Mouse (Mus musculus) heart, embryonic 16.5 days (tissue): Measurements from ENCODE around the gene Fcho2. TPM values are rescaled to one million over a fixed set of nuclear protein-coding genes. Genes with fewer than 3 reads are reported as not detected.
A peak's percentile ranks its signal among the peaks of the same experiment; 100 is the strongest.

Source experiments
- ATAC-seq: fragments of 200-750 bp; cut with Nextera tagmentation; replicated peaks from 2 replicates; pipeline ENCODE4 v1.8.0; 2017; ENCODE audit warnings: moderate number of reproducible peaks; ENCODE audit not compliant: insufficient read depth, low FRiP score; ENCODE audit errors: extremely low read depth
- H3K27ac ChIP-seq: fragments of 300-500 bp; sonication (generic); 2 replicates; pipeline ENCODE4 v1.5.1; 2014; ENCODE audit warnings: mild to moderate bottlenecking, low read length, control low read depth, moderate library complexity
- H3K27me3 ChIP-seq: fragments of 300-500 bp; sonication (generic); 2 replicates; pipeline ENCODE4 v1.6.1; 2014; ENCODE audit warnings: low read length, mixed read lengths; ENCODE audit not compliant: control insufficient read depth, insufficient read depth
- H3K36me3 ChIP-seq: fragments of 300-500 bp; sonication (generic); 2 replicates; pipeline ENCODE4 v1.6.1; 2014; ENCODE audit not compliant: control insufficient read depth, insufficient read depth
- H3K4me1 ChIP-seq: fragments of 300-500 bp; sonication (generic); 2 replicates; pipeline ENCODE4 v1.6.1; 2014; ENCODE audit warnings: low read length, mixed read lengths; ENCODE audit not compliant: control insufficient read depth, insufficient read depth
- H3K4me2 ChIP-seq: fragments of 300-500 bp; sonication (generic); 2 replicates; pipeline ENCODE4 v1.6.1; 2014; ENCODE audit warnings: low read depth, mild to moderate bottlenecking, control low read depth, low read length
- H3K4me3 ChIP-seq: fragments of 300-500 bp; sonication (generic); 2 replicates; pipeline ENCODE4 v1.5.1; 2014; ENCODE audit warnings: mild to moderate bottlenecking, control low read depth, low read length
- H3K9ac ChIP-seq: fragments of 300-500 bp; sonication (generic); 2 replicates; pipeline ENCODE4 v1.6.1; 2014; ENCODE audit warnings: low read length, control low read depth
- H3K9me3 ChIP-seq: fragments of 300-500 bp; sonication (generic); replicated peaks from 2 replicates; pipeline ENCODE4 v1.6.1; 2016; ENCODE audit warnings: low read length; ENCODE audit not compliant: control insufficient read depth
- WGBS: fragments of 180-500 bp; shearing (Covaris S2); extraction: QIAGEN DNeasy Blood & Tissue Kit; methylation state at CpG from one replicate; pipeline ENCODE4 v1.1.7; 2014; 5-methylcytosine and 5-hydroxymethylcytosine counted together
- polyA plus RNA-seq: library from polyadenylated mRNA; unstranded; fragments of >200 nt; fragmentation: Nextera tagmentation; extraction: Ambion mirVana; gene quantifications from 2 replicates; pipeline ENCODE4 v1.2.1, GENCODE M21; 2015

Gene Fcho2
- polyA plus RNA-seq, 1 experiment from 2014 or later = 28.2 TPM

DNA sequence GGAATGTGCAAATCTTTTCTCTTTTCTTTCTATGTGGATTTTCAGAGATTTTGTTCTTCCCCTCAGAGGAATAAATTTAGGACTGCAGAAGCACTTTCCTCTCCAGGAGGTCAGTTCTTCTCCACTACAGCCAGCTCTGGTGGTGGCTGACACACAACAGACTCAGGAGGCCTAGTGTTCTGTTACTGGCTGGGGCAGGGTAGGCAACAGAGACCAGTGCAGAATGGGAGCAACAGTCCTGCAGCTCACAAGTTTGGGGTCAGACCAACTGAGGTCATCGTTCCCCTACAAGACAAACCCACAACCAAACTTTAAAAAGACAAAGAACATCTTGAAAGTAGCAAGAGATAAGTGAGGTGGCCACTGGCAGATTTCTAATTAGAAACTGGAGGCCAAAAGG lies 104.6 kb downstream of the Fcho2 start:
- Histone ChIP-seq H3K27ac (no peak overlapping the region), H3K27me3 (no peaks in the 10 kb centered on the region), H3K4me2 (no peak overlapping the region), H3K9ac (no peak overlapping the region), H3K4me3 (no peak overlapping the region), H3K36me3 (0 out of 2 replicates have a peak, but pooled peaks cover 2% of the 10 kb centered on the region), H3K4me1 (no peaks in the 10 kb centered on the region), H3K9me3 (peaks cover 3% of the 10 kb centered on the region)
- 83% methylated on average over 1 of the region's 1 CpGs for WGBS
- no peak for ATAC-seq

DNA sequence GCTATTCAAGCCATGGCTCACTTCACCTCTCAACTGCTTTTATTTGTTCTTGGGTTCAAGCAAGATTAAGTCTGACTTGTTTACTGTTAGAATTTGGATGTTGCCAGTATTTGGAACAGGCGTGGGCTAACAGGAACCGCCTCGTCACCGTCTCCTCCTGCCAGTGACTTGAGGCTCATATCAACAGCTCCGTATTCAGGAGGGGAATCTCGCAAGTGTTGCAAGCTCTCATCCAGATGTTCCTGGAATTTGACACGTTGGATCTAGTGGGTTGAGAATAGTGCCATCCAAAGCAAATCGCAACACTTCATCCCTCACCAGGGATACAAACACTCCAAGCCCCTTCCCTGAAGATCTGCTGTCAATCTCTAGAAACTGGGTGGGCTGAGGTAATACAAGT lies 105.0 kb downstream of the Fcho2 start:
- H3K4me3 ChIP-seq = no peak overlapping the region
- H3K4me1 ChIP-seq = no peaks in the 10 kb centered on the region
- WGBS = 52% methylated on average over 8 of the region's 8 CpGs
- no peak for ATAC-seq
- no peak overlapping the region for H3K27ac ChIP-seq
- no peaks in the 10 kb centered on the region for H3K27me3 ChIP-seq
- peaks cover 3% of the 10 kb centered on the region for H3K9me3 ChIP-seq
- no peak overlapping the region for H3K9ac ChIP-seq
- 0 out of 2 replicates have a peak, but pooled peaks cover 2% of the 10 kb centered on the region for H3K36me3 ChIP-seq
- no peak overlapping the region for H3K4me2 ChIP-seq

DNA sequence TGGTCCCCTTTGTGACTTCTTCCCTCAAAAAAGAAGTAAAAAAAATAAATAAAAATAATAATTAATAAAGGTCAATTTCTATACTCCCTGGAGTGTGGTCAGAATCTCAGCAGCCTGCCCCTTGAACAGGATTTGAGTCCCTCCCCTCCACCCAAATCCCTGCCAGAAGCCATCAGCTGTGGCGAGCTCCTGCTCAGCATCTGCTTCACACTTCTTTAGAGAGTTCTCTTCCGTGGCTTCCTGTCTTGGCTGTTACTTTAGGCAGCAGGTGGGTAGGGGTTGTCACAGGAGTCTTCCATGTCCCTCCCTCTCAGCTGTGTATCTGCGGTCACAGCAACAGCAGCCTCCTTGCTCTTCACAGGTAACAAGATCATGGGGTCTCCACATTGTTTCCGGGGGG lies 109.7 kb downstream of the Fcho2 start:
- Histone ChIP-seq H3K36me3 (no peaks in the 10 kb centered on the region), H3K9me3 (peaks cover 3% of the 10 kb centered on the region), H3K27me3 (no peaks in the 10 kb centered on the region), H3K4me1 (peaks cover 4% of the 10 kb centered on the region; the same call in 1 of the 2 replicates), H3K27ac (no peak overlapping the region), H3K4me2 (no peak overlapping the region), H3K4me3 (no peak overlapping the region), H3K9ac (no peak overlapping the region)
- 66% methylated on average over 4 of the region's 4 CpGs for WGBS
- no peak for ATAC-seq

DNA sequence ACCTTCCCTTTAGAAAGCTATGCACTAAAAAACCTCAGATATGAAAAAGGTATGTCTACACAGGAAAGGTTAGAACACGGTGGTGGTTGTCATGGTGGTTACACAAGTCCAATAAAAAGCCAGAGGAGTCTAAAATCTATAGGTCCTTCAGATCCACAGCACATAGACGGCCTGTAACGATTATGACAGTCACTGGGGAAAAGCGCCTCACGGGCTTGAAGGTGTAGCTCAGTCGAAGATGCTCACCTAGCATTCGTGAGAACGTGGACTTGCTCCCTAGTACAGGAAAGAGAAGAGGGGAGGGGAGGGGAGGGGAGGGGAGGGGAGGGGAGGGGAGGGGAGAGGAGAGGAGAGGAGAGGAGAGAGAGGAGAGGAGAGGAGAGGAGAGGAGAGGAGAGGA lies 111.5 kb downstream of the Fcho2 start:
- H3K4me3 ChIP-seq = no peak overlapping the region
- no peak overlapping the region for H3K27ac ChIP-seq
- no peak overlapping the region for H3K9ac ChIP-seq
- H3K4me1 ChIP-seq = peaks cover 16% of the 10 kb centered on the region
- H3K9me3 ChIP-seq = peaks cover 3% of the 10 kb centered on the region
- no peak for ATAC-seq
- H3K36me3 ChIP-seq = no peaks in the 10 kb centered on the region
- WGBS = 76% methylated on average over 8 of the region's 8 CpGs
- no peak overlapping the region for H3K4me2 ChIP-seq
- H3K27me3 ChIP-seq = no peaks in the 10 kb centered on the region

DNA sequence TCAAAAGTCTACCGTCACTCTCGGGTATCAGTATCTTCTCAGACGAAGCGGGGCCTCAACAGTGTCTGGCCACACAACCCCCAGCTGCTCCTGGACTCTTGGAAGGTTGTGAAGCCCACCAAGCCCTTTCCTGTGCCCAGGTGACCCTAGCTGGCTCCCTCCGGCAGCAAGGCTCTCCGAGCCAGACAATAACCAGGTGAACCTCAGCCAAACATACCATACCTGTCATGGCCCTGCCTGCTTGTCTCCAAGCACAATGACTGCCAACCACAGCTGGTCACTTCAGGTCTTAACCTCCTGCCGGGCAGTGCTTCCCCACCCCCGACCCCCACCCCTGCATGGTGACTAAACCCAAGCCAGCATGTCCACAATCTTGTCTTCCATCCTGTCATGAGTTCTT lies 112.9 kb downstream of the Fcho2 start:
- Histone ChIP-seq H3K4me2 (no peak overlapping the region), H3K4me1 (peaks cover 16% of the 10 kb centered on the region), H3K9ac (no peak overlapping the region), H3K27me3 (no peaks in the 10 kb centered on the region), H3K36me3 (no peaks in the 10 kb centered on the region), H3K27ac (no peak overlapping the region), H3K4me3 (no peak overlapping the region), H3K9me3 (no peaks in the 10 kb centered on the region)
- 83% methylated on average over 8 of the region's 8 CpGs for WGBS
- ATAC-seq = no peak

DNA sequence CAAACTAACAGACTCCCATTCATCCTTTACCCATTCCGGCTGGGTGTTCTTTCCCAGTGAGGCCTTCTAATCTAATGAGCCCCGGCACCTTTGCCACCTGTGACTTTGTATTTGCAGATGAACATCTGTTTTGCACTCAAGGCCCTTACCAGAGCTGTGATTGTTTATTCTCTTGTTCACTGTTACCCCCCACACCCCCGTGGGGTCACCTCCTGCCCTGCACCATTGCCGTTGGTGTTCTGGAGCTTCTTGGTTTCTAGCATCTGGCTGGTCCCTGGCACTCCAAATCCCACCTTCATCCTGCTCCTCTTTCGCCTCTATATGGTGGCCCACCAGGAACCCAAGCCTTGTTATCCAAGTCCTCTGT lies 114.0 kb downstream of the Fcho2 start:
- no peaks in the 10 kb centered on the region for H3K27me3 ChIP-seq
- no peak overlapping the region for H3K9ac ChIP-seq
- peaks cover 16% of the 10 kb centered on the region for H3K4me1 ChIP-seq
- WGBS = 85% methylated on average over 5 of the region's 5 CpGs
- H3K36me3 ChIP-seq = no peaks in the 10 kb centered on the region
- ATAC-seq = no peak
- no peak overlapping the region for H3K4me3 ChIP-seq
- H3K9me3 ChIP-seq = no peaks in the 10 kb centered on the region
- no peak overlapping the region for H3K27ac ChIP-seq
- no peak overlapping the region for H3K4me2 ChIP-seq

DNA sequence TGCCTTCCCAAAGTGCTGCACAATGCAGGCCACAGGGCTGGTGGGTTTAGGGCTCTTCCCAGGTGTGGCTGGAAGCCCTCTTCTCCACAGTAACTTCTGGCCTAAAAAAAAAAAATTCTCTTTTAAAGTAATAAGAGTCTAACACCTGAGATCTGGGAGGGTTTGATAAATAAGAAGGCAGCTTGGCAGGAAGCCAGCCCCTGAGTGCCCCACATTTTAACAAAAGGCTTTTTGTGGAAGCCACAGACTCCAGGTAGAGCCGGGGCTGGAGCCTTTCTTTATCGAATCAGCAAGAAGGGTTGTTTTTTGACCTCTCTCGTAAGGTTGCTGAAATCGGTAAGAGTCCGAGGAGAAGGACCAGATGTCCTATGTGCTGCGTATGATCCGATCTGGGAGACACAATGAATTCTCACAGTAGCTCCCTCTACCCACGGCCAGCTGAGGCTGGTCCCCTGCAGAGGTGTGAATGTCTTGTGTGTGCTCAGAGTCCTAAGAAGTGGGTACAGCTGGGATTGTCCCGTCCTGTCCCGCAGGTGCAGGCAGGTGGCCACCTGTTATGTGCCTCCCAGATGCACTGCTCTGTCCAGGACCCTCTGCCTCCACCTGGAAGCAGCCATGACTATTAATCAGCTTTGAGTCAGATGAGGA lies 114.5 kb downstream of the Fcho2 start:
- no peak overlapping the region for H3K4me2 ChIP-seq
- no peak overlapping the region for H3K27ac ChIP-seq
- H3K36me3 ChIP-seq = no peaks in the 10 kb centered on the region
- H3K27me3 ChIP-seq = peaks cover 2% of the 10 kb centered on the region; the same call in 1 of the 2 replicates
- no peaks in the 10 kb centered on the region for H3K9me3 ChIP-seq
- WGBS = 46% methylated on average over 10 of the region's 10 CpGs
- ATAC-seq = no peak
- H3K4me1 ChIP-seq = peaks cover 19% of the 10 kb centered on the region
- no peak overlapping the region for H3K4me3 ChIP-seq
- no peak overlapping the region for H3K9ac ChIP-seq

DNA sequence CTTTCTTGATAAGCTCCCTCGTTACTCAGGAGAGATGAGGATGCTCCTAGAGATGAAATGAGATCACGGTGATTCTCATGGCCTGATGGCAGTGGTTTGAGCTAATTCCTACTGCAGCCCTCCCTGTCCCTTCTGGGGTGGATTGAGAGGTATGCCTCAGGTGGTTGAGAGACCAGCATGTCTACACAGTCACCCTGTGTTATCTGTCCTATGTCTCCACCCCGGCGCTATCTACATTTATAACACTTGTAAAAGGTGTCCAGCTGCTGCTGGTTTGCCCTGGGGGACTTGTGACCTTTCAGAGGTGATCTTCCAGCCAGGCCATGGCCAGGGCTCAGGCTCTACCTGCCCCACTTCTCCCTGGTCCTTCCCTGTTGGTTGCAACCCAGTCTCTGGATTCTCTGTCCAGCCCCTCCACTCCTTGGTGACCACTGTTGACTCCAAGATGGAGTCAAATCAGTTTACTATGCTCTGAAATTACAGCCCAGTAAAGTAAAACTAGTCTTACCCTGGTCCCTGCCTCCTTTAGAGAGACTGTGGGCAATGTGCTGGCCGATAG lies 115.2 kb downstream of the Fcho2 start:
- H3K4me2 ChIP-seq = no peak overlapping the region
- H3K9me3 ChIP-seq = no peaks in the 10 kb centered on the region
- WGBS = 53% methylated on average over 5 of the region's 5 CpGs
- ATAC-seq = no peak
- H3K9ac ChIP-seq = no peak overlapping the region
- no peak overlapping the region for H3K4me3 ChIP-seq
- H3K27ac ChIP-seq = peak overlapping the region; percentile 16; the same call in 1 of the 2 replicates
- peaks cover 5% of the 10 kb centered on the region; the same call in 1 of the 2 replicates for H3K27me3 ChIP-seq
- H3K4me1 ChIP-seq = peaks cover 24% of the 10 kb centered on the region
- H3K36me3 ChIP-seq = no peaks in the 10 kb centered on the region

DNA sequence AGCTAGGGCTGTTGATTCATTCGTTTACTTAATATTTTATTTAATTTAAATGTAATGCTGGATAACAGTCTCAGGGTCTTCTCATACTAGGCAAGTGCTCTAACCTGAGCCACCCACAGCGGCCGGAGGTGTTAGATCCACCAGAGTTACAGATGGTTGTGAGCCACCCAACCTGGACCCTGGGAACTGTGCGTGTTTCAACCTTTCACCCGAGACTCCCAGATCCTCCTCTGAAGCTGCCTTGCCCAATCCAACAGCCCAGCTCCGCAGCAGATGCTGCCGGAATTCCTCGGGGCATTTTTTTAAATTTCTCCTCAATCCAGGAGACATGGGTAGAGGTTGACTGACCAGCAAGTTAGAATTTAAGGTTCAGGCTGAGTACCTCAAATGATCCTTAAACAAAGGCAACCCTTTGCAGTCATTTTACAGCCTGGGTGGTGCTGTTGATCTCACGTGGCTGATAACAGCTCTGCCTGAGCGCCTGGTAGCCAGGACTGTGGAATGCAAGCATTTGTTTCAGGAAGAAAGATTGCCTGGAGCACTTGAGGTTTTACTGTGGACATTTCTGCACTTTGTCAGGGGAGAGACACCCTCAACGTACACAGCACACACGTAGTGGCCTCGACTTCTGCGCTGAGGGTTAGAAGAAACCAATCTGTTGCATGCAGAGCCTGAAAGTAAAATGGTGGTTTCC lies 116.1 kb downstream of the Fcho2 start:
- Histone ChIP-seq H3K9me3 (no peaks in the 10 kb centered on the region), H3K4me3 (no peak overlapping the region), H3K27me3 (peaks cover 6% of the 10 kb centered on the region; the same call in 1 of the 2 replicates), H3K9ac (no peak overlapping the region), H3K36me3 (no peaks in the 10 kb centered on the region), H3K27ac (peak overlapping the region; percentile 16; the same call in 1 of the 2 replicates), H3K4me1 (peaks cover 24% of the 10 kb centered on the region), H3K4me2 (0 out of 2 replicates have a peak overlapping the region, but pooled peaks have one; percentile 10)
- WGBS = 39% methylated on average over 14 of the region's 14 CpGs
- ATAC-seq = 0 out of 2 replicates have a peak, but pooled peaks have one; percentile 28
